Mouse (Mus musculus) heart, postnatal 4 days (tissue): ENCODE data around the gene Gabbr2. TPM values are rescaled to one million over a fixed set of nuclear protein-coding genes. Genes with fewer than 3 reads are reported as not detected.

Source experiments
- DNase-seq: peaks from one replicate; pipeline ENCODE4 v3.0.0; 2021
- total RNA-seq, 2 experiments: library from RNA; stranded (reverse); gene quantifications; 2 replicates each; pipeline ENCODE4 v1.2.3; 2021

Gene Gabbr2
- total RNA-seq, 2 experiments from 2014 or later: 0.19 TPM; not detected in 1

DNA sequence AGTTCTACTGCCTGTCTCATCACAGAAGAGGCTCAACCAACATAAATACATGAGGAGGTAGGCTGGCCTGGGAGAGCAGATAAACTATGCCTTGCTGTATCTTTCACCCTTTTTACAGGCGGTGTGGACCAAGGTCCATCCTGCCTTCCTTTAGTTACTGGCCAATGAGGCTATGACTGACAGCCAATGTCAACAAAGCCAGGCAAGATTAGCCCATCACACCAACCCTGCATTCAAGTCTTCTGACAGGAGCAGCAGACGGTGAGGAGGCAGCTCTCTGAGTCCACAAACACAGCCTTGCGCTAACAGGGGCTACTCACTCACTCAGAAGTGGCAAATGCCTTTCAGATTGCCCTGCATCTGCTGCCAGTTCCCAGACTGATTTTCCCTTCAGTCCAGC lies 3.4 kb downstream of the Gabbr2 start:
- no peak for DNase-seq

DNA sequence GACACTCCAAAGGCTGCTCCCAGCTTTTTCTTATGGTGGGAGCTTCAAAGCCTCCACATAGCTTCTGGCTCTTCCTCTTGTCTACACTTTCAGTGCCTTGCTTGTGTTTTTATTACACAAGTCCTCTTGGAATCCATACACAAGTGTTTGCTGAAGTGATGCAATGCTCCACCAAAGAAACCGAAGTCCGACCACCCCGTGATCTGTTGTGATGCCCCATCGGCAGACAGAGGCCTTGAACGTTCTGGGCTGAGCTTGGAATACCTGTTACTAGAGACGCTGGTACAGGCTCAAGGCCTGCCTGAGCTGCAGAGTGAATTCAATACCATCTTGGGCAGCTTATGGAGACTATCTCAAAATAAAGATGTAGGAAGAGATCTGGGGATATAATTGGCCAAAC lies 3.9 kb downstream of the Gabbr2 start:
- no peak for DNase-seq

DNA sequence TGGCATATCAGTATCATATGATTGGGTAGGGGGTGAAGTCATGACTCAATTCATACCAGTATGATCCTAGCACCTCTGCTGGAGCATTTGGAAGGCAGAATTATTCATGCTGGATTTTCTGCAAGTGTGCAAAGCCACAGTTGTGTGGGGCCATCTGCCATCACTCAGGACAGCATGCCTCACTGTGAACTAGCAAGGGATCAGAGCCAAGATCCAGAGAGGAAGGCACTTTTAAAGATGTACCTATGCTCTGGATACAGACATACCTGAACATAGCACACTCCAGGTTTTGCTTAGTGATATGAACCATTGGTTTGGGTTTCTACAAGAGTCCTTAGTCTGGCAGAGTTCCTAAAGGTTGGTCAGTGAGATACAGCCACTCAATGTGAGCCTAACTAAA lies 5.6 kb downstream of the Gabbr2 start:
- no peak for DNase-seq

DNA sequence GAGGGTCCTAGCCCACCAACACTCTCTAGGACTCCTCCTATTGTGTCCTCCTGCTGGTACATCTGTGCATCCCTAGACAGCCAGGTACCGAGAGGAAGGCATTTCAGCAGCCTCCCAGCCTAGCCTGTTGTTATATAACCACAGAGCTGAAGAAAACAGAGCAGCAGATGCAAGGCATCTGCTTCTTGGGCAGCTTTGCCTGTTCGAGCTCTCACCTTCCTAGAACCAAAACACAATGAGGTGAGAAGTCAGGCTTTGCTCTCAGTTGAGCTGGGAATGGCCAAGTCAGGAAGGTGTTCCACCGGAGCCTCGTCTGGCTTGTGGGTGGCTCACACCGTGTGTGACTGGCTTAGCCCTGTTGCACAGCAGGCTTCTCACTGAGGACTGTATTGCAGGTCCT lies 8.8 kb downstream of the Gabbr2 start:
- DNase-seq: no peak

- no peak for DNase-seq
Observed at GRCm38 (mm10) chr4:46982094-46982493, 9.6 kb downstream of the Gabbr2 start.

DNA sequence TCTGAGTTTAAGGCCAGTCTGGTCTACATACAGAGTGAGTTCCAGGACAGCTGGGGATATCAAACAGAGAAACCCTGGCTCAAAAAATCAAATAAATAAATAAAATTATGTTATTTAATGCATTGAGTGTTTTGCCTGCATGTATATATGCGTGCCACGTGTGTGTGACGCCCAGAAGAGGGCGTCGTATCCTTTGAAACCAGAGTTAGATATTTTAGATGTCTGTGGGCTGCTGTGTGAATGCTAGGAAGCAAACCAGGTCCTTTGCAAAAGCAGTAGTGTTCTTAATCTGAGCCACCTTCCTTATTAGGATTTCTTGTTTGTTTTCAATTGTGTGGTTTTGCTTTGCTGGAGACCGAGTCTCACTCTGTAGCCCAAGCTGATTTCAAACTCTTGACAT lies 13.3 kb downstream of the Gabbr2 start:
- no peak for DNase-seq

DNA sequence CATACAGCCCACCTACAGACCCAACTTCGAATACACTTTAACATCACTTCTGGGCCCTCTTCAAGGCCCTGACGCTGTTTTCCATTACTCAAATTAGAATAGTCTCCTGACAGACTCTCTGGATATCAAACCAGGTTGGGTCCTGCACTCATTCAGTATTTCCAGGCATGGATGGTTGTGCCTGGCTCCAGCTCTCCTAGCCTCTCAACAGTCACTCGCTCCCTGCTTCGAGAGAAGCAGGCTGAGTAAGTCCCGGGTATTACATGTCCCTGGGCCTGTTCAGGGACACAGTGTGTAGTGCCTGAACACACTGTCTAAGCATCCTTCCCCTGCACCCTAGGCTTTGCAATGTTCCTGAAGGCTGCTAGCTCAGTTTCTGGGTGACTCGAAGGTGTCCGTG lies 14.5 kb downstream of the Gabbr2 start:
- no peak for DNase-seq

GRCm38 (mm10) chr4:46976671-46977071 lies 15.0 kb downstream of the Gabbr2 start:
- DNase-seq: no peak

DNA sequence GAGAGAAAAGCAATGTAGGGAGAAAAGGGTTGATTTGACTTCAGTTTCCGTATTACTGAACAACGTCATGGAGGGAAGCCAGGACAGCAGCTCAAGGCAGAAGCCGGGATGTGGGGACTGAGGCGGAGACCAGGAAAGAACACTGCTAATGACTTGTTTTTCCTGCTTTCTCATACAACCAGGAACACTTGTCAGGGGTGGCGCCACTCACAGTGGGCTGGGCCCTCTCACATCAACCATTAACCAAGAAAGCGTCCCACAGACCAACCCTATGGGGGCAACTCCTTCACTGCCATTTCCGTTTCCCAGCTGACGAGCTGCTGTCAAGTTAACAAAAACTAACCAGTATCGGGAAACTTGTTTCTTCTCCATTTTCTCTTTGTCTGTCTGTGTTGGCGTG lies 18.4 kb downstream of the Gabbr2 start:
- no peak for DNase-seq

DNA sequence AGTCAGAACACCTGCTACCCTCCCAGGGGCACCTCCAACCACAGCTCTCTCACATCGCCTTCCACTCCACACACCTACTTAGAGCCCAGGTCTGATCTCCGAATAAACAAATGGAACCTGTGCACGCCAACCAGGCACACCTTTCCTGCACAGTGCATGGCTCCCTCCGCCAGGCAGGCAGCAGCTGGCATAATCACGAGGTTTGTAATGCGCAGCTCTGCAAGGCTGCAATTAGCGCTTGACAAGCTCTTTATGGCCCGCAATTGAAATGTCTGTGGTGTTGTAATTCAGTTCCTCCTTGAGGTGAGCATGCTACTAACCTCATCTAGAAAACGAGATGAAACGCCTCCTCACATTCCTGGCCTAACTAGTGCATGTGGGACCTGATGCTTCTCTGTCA lies 23.7 kb downstream of the Gabbr2 start:
- no peak for DNase-seq

DNA sequence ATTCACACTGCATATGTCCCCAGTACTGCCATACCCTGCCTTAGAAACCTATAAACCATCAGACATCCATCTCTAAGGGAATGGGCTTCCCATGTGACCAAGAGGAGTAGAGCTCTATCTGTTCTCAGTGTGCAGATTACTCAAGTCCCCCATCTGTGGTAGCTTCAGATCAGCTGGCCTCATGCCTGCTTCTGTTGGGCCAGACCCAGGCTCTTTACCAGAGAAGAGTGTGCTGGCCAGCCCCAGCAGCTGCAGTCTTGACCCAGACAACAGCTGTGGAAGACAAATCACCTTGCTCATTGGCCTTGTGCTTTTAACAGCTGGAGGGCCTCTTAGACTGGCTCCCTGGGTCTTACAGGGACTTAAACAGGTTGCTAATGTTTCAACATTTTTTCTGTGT lies 25.1 kb downstream of the Gabbr2 start:
- DNase-seq: no peak

GRCm38 (mm10) chr4:46961403-46961802 lies 30.3 kb downstream of the Gabbr2 start:
- no peak for DNase-seq

DNA sequence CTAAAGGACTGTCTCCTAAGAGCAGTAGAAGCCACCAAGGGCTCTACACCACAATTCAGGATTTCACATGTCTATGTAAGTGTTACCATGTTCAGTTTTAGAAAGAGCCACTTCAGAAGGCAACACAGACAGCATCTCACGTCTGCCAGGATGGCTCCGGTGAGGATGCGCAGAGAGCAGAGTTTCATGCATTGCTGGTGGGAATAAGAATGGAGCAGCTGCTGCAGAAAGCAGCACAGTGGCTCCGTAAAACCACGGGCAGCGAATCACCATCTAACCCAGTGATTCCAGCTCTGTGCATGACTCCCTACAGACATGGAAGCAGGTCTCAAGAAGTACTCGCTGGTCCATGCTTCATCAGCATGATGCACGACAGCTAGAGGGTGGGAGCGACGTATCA lies 31.5 kb downstream of the Gabbr2 start:
- no peak for DNase-seq

GRCm38 (mm10) chr4:46959776-46960175 lies 31.9 kb downstream of the Gabbr2 start:
- no peak for DNase-seq

- no peak for DNase-seq
Observed at GRCm38 (mm10) chr4:46957955-46958354, 33.7 kb downstream of the Gabbr2 start.

GRCm38 (mm10) chr4:46956966-46957365 lies 34.7 kb downstream of the Gabbr2 start:
- no peak for DNase-seq

GRCm38 (mm10) chr4:46953021-46953420 lies 38.7 kb downstream of the Gabbr2 start:
- DNase-seq: no peak

DNA sequence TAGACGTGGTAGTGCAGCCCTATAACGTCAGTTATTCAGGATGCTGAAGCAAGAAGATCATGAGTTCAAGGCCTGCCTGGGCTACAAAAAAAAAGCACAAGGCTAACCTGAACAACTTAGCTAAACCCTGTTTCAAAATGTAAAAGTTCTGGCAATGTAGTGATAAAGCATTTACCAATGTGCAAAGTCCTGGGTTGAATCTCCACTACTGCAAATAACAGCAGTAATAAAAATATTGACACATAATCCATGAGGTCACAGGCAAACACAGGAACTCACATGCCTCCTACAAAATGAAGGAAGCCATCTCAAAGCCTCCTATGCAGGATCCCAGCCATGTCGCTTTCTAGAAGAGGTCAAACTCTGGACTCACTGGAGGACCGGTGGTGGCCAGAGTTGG lies 39.1 kb downstream of the Gabbr2 start:
- DNase-seq: no peak

- no peak for DNase-seq
Observed at GRCm38 (mm10) chr4:46934291-46934690, 57.4 kb downstream of the Gabbr2 start.

GRCm38 (mm10) chr4:46933590-46933989 lies 58.1 kb downstream of the Gabbr2 start:
- DNase-seq: no peak

DNA sequence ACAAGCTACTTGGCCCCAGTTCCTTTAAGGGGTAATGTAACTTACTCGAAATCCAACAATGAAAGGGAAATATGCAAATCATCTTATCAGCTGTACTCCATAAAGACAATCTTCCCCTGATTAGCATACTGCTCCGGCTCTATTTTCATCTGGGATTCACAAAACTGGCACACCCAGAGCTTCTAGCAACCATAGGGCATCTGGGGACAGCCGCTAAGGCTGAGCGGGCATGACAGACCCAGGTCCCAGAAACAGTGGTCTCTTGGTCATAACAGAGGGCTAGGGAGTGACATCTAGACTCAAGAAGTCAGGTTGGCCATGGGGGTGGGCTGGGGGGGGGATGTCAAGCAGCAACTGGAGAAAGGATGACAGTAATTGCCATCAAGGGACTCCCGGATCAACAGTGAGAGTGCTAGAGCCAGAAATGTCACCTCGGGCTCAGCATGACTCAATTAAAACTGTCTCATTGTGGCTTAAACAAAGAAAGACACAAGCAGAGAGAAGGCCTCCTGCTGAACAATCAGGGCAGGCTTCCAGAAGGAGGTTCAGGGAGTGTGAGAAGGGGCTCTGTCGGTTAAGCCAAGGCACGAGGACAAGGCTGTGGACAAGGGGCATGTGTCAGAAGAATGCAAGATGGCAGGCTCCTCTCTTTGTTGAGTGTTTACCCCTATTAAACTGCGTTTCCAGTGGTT lies 59.8 kb downstream of the Gabbr2 start:
- no peak for DNase-seq

GRCm38 (mm10) chr4:46928112-46928511 lies 63.6 kb downstream of the Gabbr2 start:
- no peak for DNase-seq

- DNase-seq: no peak
Observed at GRCm38 (mm10) chr4:46919144-46919543, 72.5 kb downstream of the Gabbr2 start.

- DNase-seq: no peak
Observed at GRCm38 (mm10) chr4:46916786-46917185, 74.9 kb downstream of the Gabbr2 start.

DNA sequence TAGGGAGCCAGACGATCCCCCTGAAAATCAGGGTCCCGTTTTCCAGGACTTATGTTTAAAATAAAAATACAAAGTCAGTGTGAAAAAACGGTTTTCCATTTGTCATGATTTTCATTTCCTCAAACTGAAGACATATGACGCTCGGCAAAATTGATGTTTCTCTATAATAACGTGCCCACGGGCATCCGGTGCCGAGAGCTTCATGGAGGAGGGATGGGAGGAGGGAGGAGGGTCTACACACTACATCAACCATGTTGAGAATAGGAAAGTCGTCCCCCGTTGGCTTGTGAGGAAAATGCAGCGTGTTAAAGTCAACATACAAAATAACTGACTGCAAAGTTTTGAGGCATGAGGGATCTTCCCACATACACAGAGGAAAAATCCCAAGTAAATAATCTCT lies 75.7 kb downstream of the Gabbr2 start:
- no peak for DNase-seq
